Mouse (Mus musculus) hindbrain, embryonic 14.5 days (tissue): Measurements from ENCODE around the gene Dnaic2. TPM values are rescaled to one million over a fixed set of nuclear protein-coding genes. Genes with fewer than 3 reads are reported as not detected.
A peak's percentile ranks its signal among the peaks of the same experiment; 100 is the strongest.

Source experiments
- ATAC-seq: fragments of 200-750 bp; cut with Nextera tagmentation; 2 replicates; pipeline ENCODE4 v1.8.0; 2017; ENCODE audit warnings: moderate number of reproducible peaks, mild to moderate bottlenecking, moderate TSS enrichment, moderate library complexity; ENCODE audit not compliant: low FRiP score
- DNase-seq: peaks from one replicate; pipeline ENCODE4 v3.0.0-alpha.2; 2015; ENCODE audit warnings: low spot score
- H3K27ac ChIP-seq: fragments of 300-500 bp; sonication (generic); 2 replicates; pipeline ENCODE4 v1.5.1; 2014; ENCODE audit warnings: mild to moderate bottlenecking, moderate library complexity
- H3K27me3 ChIP-seq: fragments of 300-500 bp; sonication (generic); 2 replicates; pipeline ENCODE4 v1.6.1; 2014; ENCODE audit warnings: mild to moderate bottlenecking, low read length, mixed read lengths; ENCODE audit not compliant: control insufficient read depth, insufficient read depth
- H3K36me3 ChIP-seq: fragments of 300-500 bp; sonication (generic); replicated peaks from 2 replicates; pipeline ENCODE4 v1.6.1; 2014; ENCODE audit not compliant: control insufficient read depth, insufficient read depth
- H3K4me1 ChIP-seq: fragments of 300-500 bp; sonication (generic); replicated peaks from 2 replicates; pipeline ENCODE4 v1.6.1; 2014; ENCODE audit warnings: antibody characterized with exemption, low read length, mixed read lengths; ENCODE audit not compliant: control insufficient read depth, insufficient read depth
- H3K4me2 ChIP-seq: fragments of 300-500 bp; sonication (generic); replicated peaks from 2 replicates; pipeline ENCODE4 v1.6.1; 2014; ENCODE audit warnings: mild to moderate bottlenecking, moderate library complexity
- H3K4me3 ChIP-seq: fragments of 300-500 bp; sonication (generic); replicated peaks from 2 replicates; pipeline ENCODE4 v1.5.1; 2014; ENCODE audit warnings: mild to moderate bottlenecking, low read length
- H3K9ac ChIP-seq: fragments of 300-500 bp; sonication (generic); 2 replicates; pipeline ENCODE4 v1.6.1; 2014
- H3K9me3 ChIP-seq: fragments of 300-500 bp; sonication (generic); 2 replicates; pipeline ENCODE4 v1.6.1; 2016; ENCODE audit warnings: low read length; ENCODE audit not compliant: control insufficient read depth
- WGBS: fragments of 180-500 bp; shearing (Covaris S2); extraction: QIAGEN DNeasy Blood & Tissue Kit; methylation state at CpG from one replicate; pipeline ENCODE4 v1.1.7; 2014; 5-methylcytosine and 5-hydroxymethylcytosine counted together
- polyA plus RNA-seq: library from polyadenylated mRNA; unstranded; fragments of >200 nt; fragmentation: Nextera tagmentation; extraction: Ambion mirVana; gene quantifications from 2 replicates; pipeline ENCODE4 v1.2.1, GENCODE M21; 2014

Dnaic2 gene
- polyA plus RNA-seq, 1 experiment from 2014 or later = 2.5 TPM

DNA sequence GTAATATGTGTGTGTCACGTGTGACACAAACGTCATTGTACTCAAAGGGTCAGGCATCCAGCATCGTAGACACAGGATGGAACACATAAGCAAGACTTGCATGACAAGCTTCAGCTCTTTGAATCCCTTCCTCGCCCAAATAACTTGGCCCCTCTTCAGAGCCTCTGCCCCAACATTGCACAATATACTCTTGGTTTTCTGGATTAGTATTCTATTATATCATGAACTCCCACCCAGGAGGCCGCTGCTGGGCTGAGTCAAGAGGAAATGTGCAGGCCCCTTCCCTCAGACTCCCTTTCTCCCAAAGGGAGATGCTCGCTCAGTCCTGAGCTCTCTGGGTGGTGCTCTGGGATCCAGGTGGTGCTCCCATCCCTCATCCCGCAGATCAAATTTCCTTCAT is 28.7 kb upstream of the Dnaic2 start:
- no peak for DNase-seq

DNA sequence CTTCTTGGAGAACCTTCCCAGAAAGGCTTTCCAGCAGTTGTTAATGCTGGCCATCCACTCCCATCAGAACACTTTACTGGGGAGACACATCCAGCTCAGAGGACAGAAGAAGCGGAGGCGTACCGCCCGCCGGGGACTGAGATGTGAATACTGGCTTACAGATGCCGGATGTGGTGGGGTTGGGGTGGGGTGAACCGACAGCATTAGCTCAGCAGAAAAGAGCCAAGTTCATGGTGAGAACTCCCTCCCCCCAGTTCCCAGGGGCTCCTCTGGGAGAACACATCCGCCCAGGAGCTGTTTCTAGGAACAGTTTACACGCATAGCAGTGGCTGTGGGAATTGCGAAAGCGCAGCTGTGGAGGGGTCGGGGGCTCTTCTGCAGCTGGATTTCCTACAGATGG is 27.7 kb upstream of the Dnaic2 start:
- DNase-seq = no peak
- ATAC-seq = no peak
- peaks cover 17% of the 10 kb centered on the region; the same call in 1 of the 2 replicates for H3K4me1 ChIP-seq
- H3K27me3 ChIP-seq = no peaks in the 10 kb centered on the region
- WGBS = 84% methylated on average over 12 of the region's 12 CpGs
- H3K4me2 ChIP-seq = no peak overlapping the region
- H3K4me3 ChIP-seq = no peak overlapping the region
- no peak overlapping the region for H3K27ac ChIP-seq
- no peak overlapping the region for H3K9ac ChIP-seq
- H3K36me3 ChIP-seq = no peaks in the 10 kb centered on the region
- no peaks in the 10 kb centered on the region for H3K9me3 ChIP-seq

More for the DNA sequence above, 28.7 kb upstream of the Dnaic2 start:
- Histone ChIP-seq H3K4me1 (0 out of 2 replicates have a peak, but pooled peaks cover 7% of the 10 kb centered on the region), H3K9ac (no peak overlapping the region), H3K4me2 (no peak overlapping the region), H3K4me3 (no peak overlapping the region), H3K27ac (no peak overlapping the region), H3K36me3 (no peaks in the 10 kb centered on the region), H3K9me3 (no peaks in the 10 kb centered on the region), H3K27me3 (no peaks in the 10 kb centered on the region)
- no peak for ATAC-seq
- 96% methylated on average over 7 of the region's 7 CpGs for WGBS

- H3K9me3 ChIP-seq = no peaks in the 10 kb centered on the region
- H3K27me3 ChIP-seq = no peaks in the 10 kb centered on the region
- WGBS = 86% methylated on average over 15 of the region's 15 CpGs
- H3K36me3 ChIP-seq = no peaks in the 10 kb centered on the region
- H3K4me1 ChIP-seq = peaks cover 20% of the 10 kb centered on the region; the same call in 1 of the 2 replicates
- DNase-seq (no peak), ATAC-seq (no peak)
- no peak overlapping the region for H3K4me3 ChIP-seq
- H3K27ac ChIP-seq = peak overlapping the region; percentile 24; the same call in 1 of the 2 replicates
- no peak overlapping the region for H3K9ac ChIP-seq
- no peak overlapping the region for H3K4me2 ChIP-seq
These were observed 24.8 kb upstream of the Dnaic2 start for GRCm38 (mm10) chr11:114702311-114702995.

DNA sequence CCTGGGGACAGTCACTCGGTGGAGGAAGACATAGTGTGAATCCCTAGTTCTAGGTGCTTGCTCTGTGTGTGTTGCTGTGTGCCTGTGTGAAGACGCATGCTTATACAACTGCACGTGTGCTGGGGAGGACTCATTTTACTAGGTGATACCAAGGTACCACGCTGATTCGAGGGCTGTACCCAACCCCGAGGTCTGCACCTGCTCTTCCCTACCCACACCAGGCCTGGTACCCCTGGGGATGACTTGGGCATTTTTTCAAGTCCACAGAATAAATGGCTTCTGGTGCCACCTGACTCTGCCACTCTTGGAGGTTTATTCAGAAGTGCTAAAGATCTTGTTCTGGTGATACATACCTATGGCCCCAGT is 24.2 kb upstream of the Dnaic2 start:
- WGBS = 77% methylated on average over 6 of the region's 6 CpGs
- Histone ChIP-seq H3K9ac (no peak overlapping the region), H3K4me2 (no peak overlapping the region), H3K4me3 (no peak overlapping the region), H3K4me1 (peaks cover 20% of the 10 kb centered on the region; the same call in 1 of the 2 replicates), H3K36me3 (no peaks in the 10 kb centered on the region), H3K27ac (peak overlapping the region; percentile 17; the same call in 1 of the 2 replicates), H3K27me3 (no peaks in the 10 kb centered on the region), H3K9me3 (no peaks in the 10 kb centered on the region)
- ATAC-seq (no peak), DNase-seq (no peak)

- peak; percentile 71 for DNase-seq
- no peaks in the 10 kb centered on the region for H3K9me3 ChIP-seq
- H3K27me3 ChIP-seq = no peaks in the 10 kb centered on the region
- peak overlapping the region; percentile 45 for H3K27ac ChIP-seq
- H3K36me3 ChIP-seq = no peaks in the 10 kb centered on the region
- H3K4me1 ChIP-seq = peaks cover 20% of the 10 kb centered on the region; the same call in 1 of the 2 replicates
- 25% methylated on average over 22 of the region's 22 CpGs for WGBS
- H3K4me2 ChIP-seq = no peak overlapping the region
- peak; percentile 89 for ATAC-seq
- no peak overlapping the region for H3K4me3 ChIP-seq
- H3K9ac ChIP-seq = 0 out of 2 replicates have a peak overlapping the region, but pooled peaks have one; percentile 0
These were observed 22.9 kb upstream of the Dnaic2 start for GRCm38 (mm10) chr11:114704071-114704913.

- ATAC-seq (no peak), DNase-seq (no peak)
- Histone ChIP-seq H3K4me2 (no peak overlapping the region), H3K27ac (no peak overlapping the region), H3K4me1 (peaks cover 20% of the 10 kb centered on the region; the same call in 1 of the 2 replicates), H3K9ac (no peak overlapping the region), H3K4me3 (no peak overlapping the region), H3K9me3 (no peaks in the 10 kb centered on the region), H3K27me3 (no peaks in the 10 kb centered on the region), H3K36me3 (no peaks in the 10 kb centered on the region)
- WGBS = 85% methylated on average over 5 of the region's 5 CpGs
These were observed 20.9 kb upstream of the Dnaic2 start for GRCm38 (mm10) chr11:114706358-114706757.

DNA sequence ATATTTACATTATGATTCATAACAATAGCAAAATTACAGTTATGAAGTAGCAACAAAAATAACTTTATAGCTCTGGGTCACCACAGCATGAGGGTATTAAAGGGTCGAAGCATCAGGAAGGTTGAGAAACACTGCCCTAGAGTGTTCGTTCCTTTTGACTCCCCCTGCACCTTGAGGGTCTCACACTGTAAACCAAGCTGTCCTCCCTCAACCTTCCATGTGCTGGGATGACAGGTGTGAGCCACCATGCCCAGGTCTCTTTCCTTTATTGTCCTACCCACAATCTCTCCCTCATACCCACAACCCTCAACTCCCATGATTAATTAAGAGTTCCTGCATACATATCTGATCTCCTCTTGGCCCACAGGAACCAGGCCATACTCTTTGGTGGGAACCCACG is 15.8 kb upstream of the Dnaic2 start:
- Histone ChIP-seq H3K4me3 (no peak overlapping the region), H3K9ac (no peak overlapping the region), H3K27ac (no peak overlapping the region), H3K9me3 (no peaks in the 10 kb centered on the region), H3K4me2 (no peak overlapping the region), H3K4me1 (no peaks in the 10 kb centered on the region), H3K27me3 (no peaks in the 10 kb centered on the region), H3K36me3 (no peaks in the 10 kb centered on the region)
- DNase-seq (no peak), ATAC-seq (no peak)
- WGBS = 86% methylated on average over 3 of the region's 3 CpGs

DNA sequence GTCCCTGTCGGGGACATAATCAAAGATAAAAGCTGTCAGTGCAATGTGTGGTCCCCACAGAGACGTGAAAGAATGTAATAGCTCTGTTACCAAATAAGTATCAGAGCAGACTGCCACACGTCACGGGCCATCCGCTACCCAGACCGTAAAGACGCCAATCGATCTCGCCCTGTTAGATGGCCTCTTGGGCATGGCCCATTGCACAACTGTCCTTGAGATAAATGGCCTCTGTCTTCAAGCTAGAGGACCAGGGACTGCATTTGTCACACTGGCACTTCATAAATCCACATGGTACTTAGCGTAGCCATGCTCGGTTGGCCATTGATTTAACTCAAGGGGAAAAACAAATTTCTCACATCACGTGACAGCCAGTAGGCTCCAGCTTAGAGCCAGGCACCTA is 15.3 kb upstream of the Dnaic2 start:
- H3K27me3 ChIP-seq = no peaks in the 10 kb centered on the region
- no peaks in the 10 kb centered on the region for H3K36me3 ChIP-seq
- H3K4me1 ChIP-seq = no peaks in the 10 kb centered on the region
- H3K4me3 ChIP-seq = no peak overlapping the region
- H3K27ac ChIP-seq = no peak overlapping the region
- 54% methylated on average over 12 of the region's 12 CpGs for WGBS
- H3K4me2 ChIP-seq = no peak overlapping the region
- H3K9me3 ChIP-seq = no peaks in the 10 kb centered on the region
- 0 out of 2 replicates have a peak, but pooled peaks have one; percentile 55 for ATAC-seq
- DNase-seq = no peak
- no peak overlapping the region for H3K9ac ChIP-seq

GRCm38 (mm10) chr11:114714526-114714925 is 12.7 kb upstream of the Dnaic2 start:
- no peaks in the 10 kb centered on the region for H3K4me1 ChIP-seq
- no peaks in the 10 kb centered on the region for H3K27me3 ChIP-seq
- H3K4me3 ChIP-seq = no peak overlapping the region
- no peak overlapping the region for H3K27ac ChIP-seq
- no peak for DNase-seq
- ATAC-seq = no peak
- H3K9me3 ChIP-seq = no peaks in the 10 kb centered on the region
- H3K9ac ChIP-seq = no peak overlapping the region
- no peak overlapping the region for H3K4me2 ChIP-seq
- H3K36me3 ChIP-seq = no peaks in the 10 kb centered on the region
- WGBS = 76% methylated on average over 6 of the region's 6 CpGs
